Mouse (Mus musculus): ENCODE measurements at regions not wholly inside any gene's neighbourhood (a gene's known extent, or its start where the extent isn't known, plus 50 kb on each side); places are given as distances from the start of the nearest gene placed in this dataset.
"Not testable (repeated sequence)": the region's sequence is repeated elsewhere in the genome, so short reads cannot be mapped to it uniquely, and the experiment has no call there.

GRCm38 (mm10) chr7:39655287-39655652 lies 137.7 kb downstream of the Zfp619 start:
- Histone ChIP-seq H3K4me2 (peak overlapping the region; percentile 55), H3K4me3 (ENCODE audit: low read depth, low read length) (peak overlapping the region; percentile 37), H3K9ac (ENCODE audit: low read length) (peak overlapping the region; percentile 72)
- peak; percentile 70 for ATAC-seq (ENCODE audit: low FRiP score)
- not testable (repeated sequence) for H3K36me3 ChIP-seq (ENCODE audit: control insufficient read depth, insufficient read depth, low read length); H3K27ac ChIP-seq (ENCODE audit: low read depth, low read length); H3K27me3 ChIP-seq (ENCODE audit: control insufficient read depth, insufficient read depth, low read length); H3K4me1 ChIP-seq (ENCODE audit: control insufficient read depth, insufficient read depth, low read length); DNase-seq (ENCODE audit: low spot score, missing footprints); H3K9me3 ChIP-seq (ENCODE audit: control insufficient read depth, low read length)
- 15% methylated on average over 20 of the region's 23 CpGs for WGBS

- H3K9me3 ChIP-seq (ENCODE audit: control insufficient read depth, low read length): no peaks in the 10 kb centered on the region
- peak overlapping the region; percentile 37 for H3K4me3 ChIP-seq (ENCODE audit: low read depth, low read length)
- H3K27ac ChIP-seq (ENCODE audit: low read depth, low read length): no peak overlapping the region; the same call in 1 of the 2 replicates
- H3K27me3 ChIP-seq (ENCODE audit: control insufficient read depth, insufficient read depth, low read length): no peaks in the 10 kb centered on the region
- H3K4me2 ChIP-seq: peak overlapping the region; percentile 55
- peaks cover 5% of the 10 kb centered on the region; the same call in 1 of the 2 replicates for H3K4me1 ChIP-seq (ENCODE audit: control insufficient read depth, insufficient read depth, low read length)
- H3K9ac ChIP-seq (ENCODE audit: low read length): peak overlapping the region; percentile 72
- ATAC-seq (ENCODE audit: low FRiP score) (peak; percentile 57; the same call in 1 of the 2 replicates), DNase-seq (ENCODE audit: low spot score, missing footprints) (peak; percentile 94)
- H3K36me3 ChIP-seq (ENCODE audit: control insufficient read depth, insufficient read depth, low read length): no peaks in the 10 kb centered on the region
- 33% methylated on average over 13 of the region's 13 CpGs for WGBS
Observed at GRCm38 (mm10) chr7:39655709-39656397, 138.3 kb downstream of the Zfp619 start.

- peaks cover 5% of the 10 kb centered on the region; the same call in 1 of the 2 replicates for H3K4me1 ChIP-seq (ENCODE audit: control insufficient read depth, insufficient read depth, low read length)
- no peak for ATAC-seq (ENCODE audit: low FRiP score)
Observed at GRCm38 (mm10) chr7:39659597-39659996, 142.0 kb downstream of the Zfp619 start.

GRCm38 (mm10) chr7:39675124-39675846 lies 157.7 kb downstream of the Zfp619 start:
- Histone ChIP-seq H3K4me3 (ENCODE audit: low read depth, low read length) (no peak overlapping the region), H3K27ac (ENCODE audit: low read depth, low read length) (no peak overlapping the region), H3K4me1 (ENCODE audit: control insufficient read depth, insufficient read depth, low read length) (no peaks in the 10 kb centered on the region), H3K27me3 (ENCODE audit: control insufficient read depth, insufficient read depth, low read length) (no peaks in the 10 kb centered on the region), H3K9ac (ENCODE audit: low read length) (no peak overlapping the region), H3K36me3 (ENCODE audit: control insufficient read depth, insufficient read depth, low read length) (no peaks in the 10 kb centered on the region), H3K4me2 (no peak overlapping the region), H3K9me3 (ENCODE audit: control insufficient read depth, low read length) (no peaks in the 10 kb centered on the region)
- DNase-seq (ENCODE audit: low spot score, missing footprints): no peak
- no peak for ATAC-seq (ENCODE audit: low FRiP score)
- WGBS: 86% methylated on average over 8 of the region's 8 CpGs

More at GRCm38 (mm10) chr7:39659597-39659996, 142.0 kb downstream of the Zfp619 start:
- 45% methylated on average over 5 of the region's 5 CpGs for WGBS
- H3K36me3 ChIP-seq (ENCODE audit: control insufficient read depth, insufficient read depth, low read length): no peaks in the 10 kb centered on the region
- no peak for DNase-seq (ENCODE audit: low spot score, missing footprints)
- no peak overlapping the region for H3K27ac ChIP-seq (ENCODE audit: low read depth, low read length)
- no peak overlapping the region for H3K9ac ChIP-seq (ENCODE audit: low read length)
- H3K27me3 ChIP-seq (ENCODE audit: control insufficient read depth, insufficient read depth, low read length): no peaks in the 10 kb centered on the region
- no peaks in the 10 kb centered on the region for H3K9me3 ChIP-seq (ENCODE audit: control insufficient read depth, low read length)
- H3K4me2 ChIP-seq: no peak overlapping the region
- H3K4me3 ChIP-seq (ENCODE audit: low read depth, low read length): no peak overlapping the region

GRCm38 (mm10) chr7:39675847-39676238 lies 158.3 kb downstream of the Zfp619 start:
- DNase-seq (ENCODE audit: low spot score, missing footprints): no peak
- H3K4me2 ChIP-seq: no peak overlapping the region
- H3K36me3 ChIP-seq (ENCODE audit: control insufficient read depth, insufficient read depth, low read length): no peaks in the 10 kb centered on the region
- H3K4me3 ChIP-seq (ENCODE audit: low read depth, low read length): no peak overlapping the region
- no peak overlapping the region for H3K9ac ChIP-seq (ENCODE audit: low read length)
- WGBS: 70% methylated on average over 1 of the region's 1 CpGs
- H3K27ac ChIP-seq (ENCODE audit: low read depth, low read length): no peak overlapping the region
- no peaks in the 10 kb centered on the region for H3K27me3 ChIP-seq (ENCODE audit: control insufficient read depth, insufficient read depth, low read length)
- ATAC-seq (ENCODE audit: low FRiP score): no peak
- no peaks in the 10 kb centered on the region for H3K9me3 ChIP-seq (ENCODE audit: control insufficient read depth, low read length)
- H3K4me1 ChIP-seq (ENCODE audit: control insufficient read depth, insufficient read depth, low read length): no peaks in the 10 kb centered on the region

GRCm38 (mm10) chr7:39680411-39680810 lies 162.8 kb downstream of the Zfp619 start:
- ATAC-seq (ENCODE audit: low FRiP score) (no peak), DNase-seq (ENCODE audit: low spot score, missing footprints) (no peak)
- Histone ChIP-seq H3K36me3 (ENCODE audit: control insufficient read depth, insufficient read depth, low read length) (no peaks in the 10 kb centered on the region), H3K27me3 (ENCODE audit: control insufficient read depth, insufficient read depth, low read length) (no peaks in the 10 kb centered on the region), H3K27ac (ENCODE audit: low read depth, low read length) (no peak overlapping the region), H3K9ac (ENCODE audit: low read length) (no peak overlapping the region), H3K4me3 (ENCODE audit: low read depth, low read length) (no peak overlapping the region), H3K4me2 (no peak overlapping the region), H3K9me3 (ENCODE audit: control insufficient read depth, low read length) (no peaks in the 10 kb centered on the region), H3K4me1 (ENCODE audit: control insufficient read depth, insufficient read depth, low read length) (no peaks in the 10 kb centered on the region)
- 42% methylated on average over 2 of the region's 2 CpGs for WGBS

- H3K36me3 ChIP-seq (ENCODE audit: control insufficient read depth, insufficient read depth, low read length): no peaks in the 10 kb centered on the region
- H3K9me3 ChIP-seq (ENCODE audit: control insufficient read depth, low read length): no peaks in the 10 kb centered on the region
- no peak overlapping the region for H3K4me3 ChIP-seq (ENCODE audit: low read depth, low read length)
- no peaks in the 10 kb centered on the region for H3K27me3 ChIP-seq (ENCODE audit: control insufficient read depth, insufficient read depth, low read length)
- no peak for DNase-seq (ENCODE audit: low spot score, missing footprints)
- no peak overlapping the region for H3K27ac ChIP-seq (ENCODE audit: low read depth, low read length)
- no peaks in the 10 kb centered on the region for H3K4me1 ChIP-seq (ENCODE audit: control insufficient read depth, insufficient read depth, low read length)
- no peak overlapping the region for H3K4me2 ChIP-seq
- no peak for ATAC-seq (ENCODE audit: low FRiP score)
- 84% methylated on average over 2 of the region's 2 CpGs for WGBS
- H3K9ac ChIP-seq (ENCODE audit: low read length): no peak overlapping the region
Observed at GRCm38 (mm10) chr7:39696589-39696988, 179.0 kb downstream of the Zfp619 start.

- Histone ChIP-seq H3K27ac (ENCODE audit: low read depth, low read length) (no peak overlapping the region), H3K4me2 (no peak overlapping the region), H3K9me3 (ENCODE audit: control insufficient read depth, low read length) (no peaks in the 10 kb centered on the region), H3K36me3 (ENCODE audit: control insufficient read depth, insufficient read depth, low read length) (no peaks in the 10 kb centered on the region), H3K4me3 (ENCODE audit: low read depth, low read length) (no peak overlapping the region), H3K9ac (ENCODE audit: low read length) (no peak overlapping the region), H3K27me3 (ENCODE audit: control insufficient read depth, insufficient read depth, low read length) (no peaks in the 10 kb centered on the region), H3K4me1 (ENCODE audit: control insufficient read depth, insufficient read depth, low read length) (no peaks in the 10 kb centered on the region)
- 59% methylated on average over 1 of the region's 2 CpGs for WGBS
- ATAC-seq (ENCODE audit: low FRiP score) (no peak), DNase-seq (ENCODE audit: low spot score, missing footprints) (no peak)
Observed at GRCm38 (mm10) chr7:39701506-39701905, 183.9 kb downstream of the Zfp619 start.

All from midbrain, embryonic 11.5 days (tissue).